Mouse (Mus musculus): ENCODE measurements around the gene Masp1. TPM values are rescaled to one million over a fixed set of nuclear protein-coding genes. Genes with fewer than 3 reads are reported as not detected.

Masp1 gene
- total RNA-seq, 1 experiment from 2014 or later, result not detected

DNA sequence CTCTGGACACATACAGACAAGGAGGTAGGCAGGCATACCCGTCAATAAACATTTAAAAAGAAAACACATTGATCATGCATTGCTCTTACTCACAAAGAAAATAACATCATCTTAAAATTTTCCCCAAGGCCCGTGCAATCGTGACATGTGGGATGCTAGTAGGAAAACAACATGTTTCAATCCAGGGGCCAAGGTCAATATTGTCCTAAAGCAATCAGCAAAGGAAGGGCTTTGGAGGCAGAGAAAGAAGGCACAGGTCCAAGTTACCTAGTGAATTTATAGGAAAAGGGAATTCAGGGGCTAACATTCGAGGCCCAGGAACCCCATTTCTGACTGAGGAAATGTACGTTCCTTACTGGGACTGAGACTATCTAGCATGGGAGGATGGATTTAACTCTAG, 3.4 kb downstream of the Masp1 start:
- no peak for ATAC-seq (ENCODE audit: extremely low read depth, insufficient number of reproducible peaks, low FRiP score, poor library complexity, severe bottlenecking)

GRCm38 (mm10) chr16:23516606-23517005, 4.0 kb downstream of the Masp1 start:
- no peak for ATAC-seq (ENCODE audit: extremely low read depth, insufficient number of reproducible peaks, low FRiP score, poor library complexity, severe bottlenecking)

- no peak for ATAC-seq (ENCODE audit: extremely low read depth, insufficient number of reproducible peaks, low FRiP score, poor library complexity, severe bottlenecking)
These were observed 4.8 kb downstream of the Masp1 start for GRCm38 (mm10) chr16:23515766-23516165.

- no peak for ATAC-seq (ENCODE audit: extremely low read depth, insufficient number of reproducible peaks, low FRiP score, poor library complexity, severe bottlenecking)
These were observed 7.2 kb downstream of the Masp1 start for GRCm38 (mm10) chr16:23513401-23513800.

GRCm38 (mm10) chr16:23511166-23511935, 9.3 kb downstream of the Masp1 start:
- ATAC-seq (ENCODE audit: extremely low read depth, insufficient number of reproducible peaks, low FRiP score, poor library complexity, severe bottlenecking), result no peak

DNA sequence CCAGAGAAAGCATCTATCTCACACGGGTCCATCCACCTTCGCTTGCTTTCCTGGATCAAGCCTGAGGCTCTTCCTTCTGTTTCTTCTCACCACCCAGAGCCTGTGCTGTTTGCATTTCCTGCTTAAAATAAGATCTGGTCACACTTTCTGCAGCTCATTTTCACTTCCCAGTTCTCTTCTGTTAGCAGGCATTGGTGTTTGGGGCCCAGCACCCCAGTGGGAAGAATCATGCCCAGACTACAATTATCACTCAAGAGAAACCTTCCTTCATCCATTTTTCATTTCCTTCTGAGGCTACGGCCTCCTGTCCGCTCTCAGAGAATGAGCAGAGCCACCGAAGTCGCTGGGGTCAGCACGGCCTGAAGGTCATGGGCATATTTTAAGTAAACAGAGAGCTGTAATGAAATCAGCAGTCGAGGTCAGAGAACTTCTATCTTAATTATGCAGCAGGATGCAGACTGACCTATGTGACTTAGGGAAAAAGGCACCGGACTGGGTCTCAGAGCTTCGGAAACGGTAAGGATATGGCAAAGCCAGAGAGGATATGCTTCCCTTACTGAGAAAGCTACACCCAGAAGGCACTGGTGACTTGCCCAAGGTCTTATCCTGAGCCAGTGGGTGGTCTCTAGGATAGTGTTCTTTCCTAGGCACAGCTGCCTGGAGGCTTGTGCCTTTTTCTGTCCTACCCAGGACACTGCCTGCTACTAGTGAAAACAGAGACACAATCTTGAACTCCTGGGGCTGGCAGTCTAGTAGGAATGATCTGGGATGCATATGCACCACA, 14.5 kb downstream of the Masp1 start:
- no peak for ATAC-seq (ENCODE audit: extremely low read depth, insufficient number of reproducible peaks, low FRiP score, poor library complexity, severe bottlenecking)

- no peak for ATAC-seq (ENCODE audit: extremely low read depth, insufficient number of reproducible peaks, low FRiP score, poor library complexity, severe bottlenecking)
These were observed 16.3 kb downstream of the Masp1 start for GRCm38 (mm10) chr16:23504320-23504744.

DNA sequence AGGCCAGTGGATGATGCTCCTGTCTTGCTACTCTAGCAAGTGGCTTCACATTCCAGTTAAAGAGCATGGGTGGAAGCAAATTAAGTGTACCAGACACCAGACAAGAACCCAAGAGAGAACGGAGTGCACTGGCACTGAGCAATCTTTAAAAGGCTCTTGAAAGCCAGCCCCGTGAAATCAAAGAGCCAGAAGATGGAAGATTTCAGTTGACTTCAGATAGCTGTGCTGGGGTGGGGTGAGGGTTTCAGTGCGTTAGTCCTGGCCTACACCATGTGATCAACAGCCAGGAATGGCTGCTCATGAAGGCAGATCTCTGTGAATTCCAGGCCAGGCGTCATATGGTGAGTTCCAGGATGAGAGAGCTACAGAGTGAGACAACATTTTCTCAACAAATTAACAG, 17.3 kb downstream of the Masp1 start:
- no peak for ATAC-seq (ENCODE audit: extremely low read depth, insufficient number of reproducible peaks, low FRiP score, poor library complexity, severe bottlenecking)

DNA sequence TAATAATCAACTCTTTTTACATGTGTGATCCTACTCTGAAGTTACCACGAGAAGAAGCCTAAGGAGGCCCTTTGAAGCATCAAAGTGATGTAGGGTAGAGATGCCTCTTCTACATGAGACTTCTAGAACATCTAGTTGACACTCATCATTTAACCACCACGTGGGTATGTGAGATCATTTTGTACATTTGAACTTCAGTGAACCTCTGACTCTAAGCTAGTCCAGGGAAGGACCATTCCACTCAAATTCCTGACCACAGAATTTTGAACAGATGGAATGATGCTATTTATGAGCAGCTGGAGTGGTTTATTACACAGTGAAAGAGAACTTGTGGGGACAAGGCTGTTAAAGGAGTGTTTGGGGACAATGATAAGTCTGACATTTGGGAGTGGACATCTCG, 18.1 kb downstream of the Masp1 start:
- no peak for ATAC-seq (ENCODE audit: extremely low read depth, insufficient number of reproducible peaks, low FRiP score, poor library complexity, severe bottlenecking)

DNA sequence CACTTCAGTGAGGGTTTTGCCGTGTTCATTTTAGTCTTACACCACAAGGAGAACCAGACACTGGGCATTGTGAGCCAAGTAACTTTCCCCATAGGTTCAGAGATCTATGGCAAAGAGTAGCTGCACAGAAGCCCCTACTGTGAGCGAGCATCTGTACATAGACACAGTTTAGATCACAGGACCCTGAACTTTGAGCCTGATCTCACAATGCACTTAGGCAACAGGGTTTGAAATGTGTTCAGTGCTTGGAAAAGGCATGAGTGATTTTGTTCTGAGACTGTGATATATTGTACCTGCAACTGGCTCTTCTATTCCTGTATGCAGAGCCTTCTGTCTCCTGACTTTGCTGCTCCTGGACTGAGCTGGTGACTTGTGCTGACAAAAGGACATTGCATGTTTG, 19.3 kb downstream of the Masp1 start:
- no peak for ATAC-seq (ENCODE audit: extremely low read depth, insufficient number of reproducible peaks, low FRiP score, poor library complexity, severe bottlenecking)

DNA sequence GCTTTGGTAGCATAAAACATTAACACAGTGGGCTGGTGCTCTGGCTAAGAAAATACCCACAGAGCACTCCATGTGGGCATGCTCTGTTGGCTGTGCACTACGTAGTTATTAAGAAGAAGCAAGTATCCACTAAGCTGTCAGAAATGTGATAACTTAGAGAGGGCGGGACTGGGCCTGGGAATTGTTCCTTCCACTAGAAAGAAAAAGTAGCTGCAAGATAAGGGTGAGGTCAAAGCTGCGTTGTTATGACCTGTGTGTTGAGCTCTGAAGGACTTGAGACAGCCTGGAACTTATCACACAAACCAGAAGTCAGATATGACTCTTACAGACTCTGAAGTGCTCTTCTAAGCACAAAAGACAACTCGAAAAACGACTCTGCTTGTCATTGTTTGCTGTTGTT, 20.1 kb downstream of the Masp1 start:
- no peak for ATAC-seq (ENCODE audit: extremely low read depth, insufficient number of reproducible peaks, low FRiP score, poor library complexity, severe bottlenecking)

- no peak for ATAC-seq (ENCODE audit: extremely low read depth, insufficient number of reproducible peaks, low FRiP score, poor library complexity, severe bottlenecking)
These were observed 21.9 kb downstream of the Masp1 start for GRCm38 (mm10) chr16:23498691-23499131.

DNA sequence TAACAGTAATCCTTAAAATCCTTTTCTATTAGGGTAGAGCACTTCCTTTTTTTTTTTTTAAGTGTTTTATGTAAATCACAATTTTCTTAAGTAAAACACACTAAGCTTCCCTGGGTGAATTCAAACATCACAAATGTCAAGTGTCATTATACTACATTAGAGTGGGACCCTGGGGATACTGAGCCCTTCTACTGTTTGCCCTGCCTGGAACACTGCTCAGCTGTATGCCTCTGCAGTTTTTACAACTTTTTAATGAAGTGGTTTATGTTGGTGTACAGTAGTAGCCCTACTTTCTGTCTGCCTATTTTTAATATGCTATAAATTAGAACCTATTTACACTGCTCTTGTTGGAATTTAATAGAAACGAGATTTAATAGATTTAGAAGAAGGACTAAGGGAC, 22.7 kb downstream of the Masp1 start:
- ATAC-seq (ENCODE audit: extremely low read depth, insufficient number of reproducible peaks, low FRiP score, poor library complexity, severe bottlenecking), result no peak

DNA sequence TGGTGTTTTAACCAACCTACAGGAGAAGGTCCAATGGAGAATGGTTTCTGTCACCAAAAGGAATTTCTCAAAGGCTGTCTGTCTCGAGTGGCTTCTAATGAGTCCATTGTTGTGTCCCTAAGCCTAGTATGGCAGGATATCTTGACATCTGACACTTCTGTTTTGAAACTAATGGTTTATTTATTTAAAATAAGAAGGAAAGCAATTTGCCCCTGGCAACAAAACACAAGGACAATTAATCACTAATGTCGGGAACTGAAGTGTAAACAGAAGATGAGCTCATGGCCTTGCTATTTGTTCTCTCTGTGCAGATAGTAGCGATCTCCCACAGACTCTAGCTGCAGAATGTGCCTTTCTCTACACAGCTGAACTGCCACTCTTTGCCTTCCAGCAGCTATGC, 23.2 kb downstream of the Masp1 start:
- no peak for ATAC-seq (ENCODE audit: extremely low read depth, insufficient number of reproducible peaks, low FRiP score, poor library complexity, severe bottlenecking)

DNA sequence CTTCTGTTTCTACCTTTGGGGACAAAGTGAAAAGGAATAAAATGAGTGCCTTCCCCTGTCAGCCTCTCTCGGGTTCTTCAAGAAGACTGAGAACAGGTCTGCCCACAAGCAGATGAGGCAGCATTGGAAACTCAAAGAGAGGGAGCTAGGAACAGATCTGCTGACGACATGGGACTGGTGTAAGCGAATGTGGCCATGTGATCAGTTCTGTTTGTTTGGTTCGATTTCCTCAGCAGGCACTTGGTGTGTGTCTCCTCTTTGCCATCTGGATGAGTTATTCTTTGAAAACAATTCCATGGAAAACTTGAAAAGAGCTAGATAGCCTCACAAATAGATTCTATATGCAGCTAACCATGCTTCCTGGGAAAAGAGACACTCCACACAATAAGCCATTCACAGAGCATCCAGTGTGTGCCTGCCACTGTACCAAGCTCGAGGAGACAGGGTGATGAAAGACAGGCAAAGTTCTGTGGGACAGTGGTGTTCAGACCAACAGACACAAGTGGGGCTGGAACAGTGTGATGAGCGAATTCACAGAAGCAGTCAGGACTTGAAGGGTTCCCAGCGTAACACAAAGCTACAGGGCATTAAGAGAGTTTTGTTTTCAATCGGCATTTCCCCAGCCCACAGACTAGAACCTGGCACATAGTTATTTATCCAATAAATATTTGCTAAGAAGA, 24.2 kb downstream of the Masp1 start:
- no peak for ATAC-seq (ENCODE audit: extremely low read depth, insufficient number of reproducible peaks, low FRiP score, poor library complexity, severe bottlenecking)

DNA sequence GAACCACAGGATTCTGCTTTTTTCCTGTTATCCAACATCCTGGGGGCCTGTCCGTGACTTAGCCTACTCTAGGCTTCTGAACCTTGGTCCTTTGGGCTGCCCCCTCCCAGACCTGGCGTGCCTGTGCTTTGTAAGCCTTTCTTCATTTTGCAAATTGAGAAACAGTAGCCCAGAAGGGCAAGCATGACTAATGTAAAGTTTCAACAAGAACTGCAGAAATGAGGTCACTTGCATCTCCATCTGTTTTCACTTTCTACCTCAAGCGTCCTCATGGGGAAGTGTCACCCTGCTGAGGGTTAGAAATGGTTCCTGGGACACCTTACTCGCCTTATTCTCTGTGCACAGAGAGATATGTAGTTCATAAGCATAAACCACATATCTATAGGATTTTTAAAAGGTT, 27.8 kb downstream of the Masp1 start:
- no peak for ATAC-seq (ENCODE audit: extremely low read depth, insufficient number of reproducible peaks, low FRiP score, poor library complexity, severe bottlenecking)

GRCm38 (mm10) chr16:23483292-23483691, 37.3 kb downstream of the Masp1 start:
- ATAC-seq (ENCODE audit: extremely low read depth, insufficient number of reproducible peaks, low FRiP score, poor library complexity, severe bottlenecking), result no peak

DNA sequence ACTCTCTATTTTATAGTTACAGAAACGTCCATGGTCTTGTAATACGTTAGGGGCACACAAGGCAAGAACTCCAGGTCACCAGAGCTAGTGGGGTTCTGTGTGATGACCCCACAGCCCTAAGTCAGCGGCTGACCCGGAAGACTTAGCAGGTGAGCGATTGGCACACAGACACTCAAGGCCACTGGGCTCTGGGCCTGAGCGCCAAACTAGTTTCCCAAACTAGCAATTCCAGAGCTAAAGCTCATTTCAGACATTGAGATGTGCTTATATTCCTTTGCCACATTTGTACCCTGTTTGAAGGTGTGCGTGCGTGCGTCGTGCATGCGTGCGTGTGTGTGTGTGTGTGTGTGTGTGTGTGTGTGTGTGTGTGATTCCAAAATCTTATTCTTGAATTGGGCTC, 37.8 kb downstream of the Masp1 start:
- ATAC-seq (ENCODE audit: extremely low read depth, insufficient number of reproducible peaks, low FRiP score, poor library complexity, severe bottlenecking), result no peak

- no peak for ATAC-seq (ENCODE audit: extremely low read depth, insufficient number of reproducible peaks, low FRiP score, poor library complexity, severe bottlenecking)
These were observed 38.4 kb downstream of the Masp1 start for GRCm38 (mm10) chr16:23482218-23482617.
